Mouse (Mus musculus) kidney, postnatal 36 days (tissue): ENCODE measurements around the gene Gm28551.
"Not testable (repeated sequence)": the region's sequence is repeated elsewhere in the genome, so short reads cannot be mapped to it uniquely, and the experiment has no call there.

Source experiments
- DNase-seq, 2 experiments: peaks; one replicate each; pipeline ENCODE4 v3.0.0; 2021 to 2022; ENCODE audit warnings: mixed read lengths in 2 of 2

Gm28551 gene

DNA sequence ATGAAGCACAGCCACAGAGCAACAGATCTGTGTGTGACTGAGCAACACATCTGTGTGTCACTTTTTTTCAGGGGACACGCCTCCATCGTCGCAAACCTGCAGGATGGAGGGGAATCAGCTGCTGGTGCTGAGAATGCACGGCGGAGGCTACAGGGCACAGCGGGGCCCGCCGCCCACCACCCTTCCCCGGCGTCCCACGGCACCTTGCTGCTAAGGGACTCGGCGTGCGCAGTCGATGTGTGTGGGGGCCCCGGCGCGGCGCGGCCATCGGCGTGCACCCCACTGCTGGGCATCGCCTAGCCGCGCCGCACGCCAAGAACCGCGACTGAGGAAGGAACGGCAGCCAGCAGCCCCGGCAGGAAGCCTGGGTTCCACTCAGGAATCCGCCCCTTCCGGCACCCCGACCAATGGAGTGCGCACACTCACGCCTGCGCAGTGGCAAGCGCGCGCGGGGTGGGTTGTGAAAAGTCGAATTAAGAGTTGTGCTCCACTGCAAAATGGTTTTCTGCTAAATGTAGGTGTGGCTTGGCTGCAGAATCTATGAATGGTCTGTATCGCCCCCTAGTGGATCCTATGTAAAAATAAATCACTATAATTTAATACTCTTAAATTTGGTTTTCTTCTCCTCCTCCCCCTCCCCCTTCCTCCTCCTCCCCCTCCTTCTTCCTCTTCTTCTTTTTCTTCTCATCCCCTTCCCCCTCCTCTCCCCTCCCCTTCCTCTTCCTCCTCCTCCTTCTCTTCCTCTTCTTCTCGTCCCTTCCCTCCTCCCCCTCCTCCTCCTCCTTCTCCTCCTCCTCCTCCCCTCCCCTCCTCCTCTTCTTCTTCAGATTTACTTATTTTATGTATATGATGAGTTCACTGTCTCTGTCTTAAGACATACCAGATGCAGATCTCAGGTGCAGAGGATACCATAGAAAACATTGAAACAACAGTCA lies at the start of gene Gm28551, which contains the start of the genes Asdurf and Asnsd1:
TSS of gene Gm28551 (minus strand) at position 341 of the 935 bp plus-strand sequence.
TSS of gene Asdurf (minus strand) at position 293 of the 935 bp plus-strand sequence.
TSS of gene Asnsd1 (minus strand) at position 426 of the 935 bp plus-strand sequence.
- peak; percentile 97 for DNase-seq

DNA sequence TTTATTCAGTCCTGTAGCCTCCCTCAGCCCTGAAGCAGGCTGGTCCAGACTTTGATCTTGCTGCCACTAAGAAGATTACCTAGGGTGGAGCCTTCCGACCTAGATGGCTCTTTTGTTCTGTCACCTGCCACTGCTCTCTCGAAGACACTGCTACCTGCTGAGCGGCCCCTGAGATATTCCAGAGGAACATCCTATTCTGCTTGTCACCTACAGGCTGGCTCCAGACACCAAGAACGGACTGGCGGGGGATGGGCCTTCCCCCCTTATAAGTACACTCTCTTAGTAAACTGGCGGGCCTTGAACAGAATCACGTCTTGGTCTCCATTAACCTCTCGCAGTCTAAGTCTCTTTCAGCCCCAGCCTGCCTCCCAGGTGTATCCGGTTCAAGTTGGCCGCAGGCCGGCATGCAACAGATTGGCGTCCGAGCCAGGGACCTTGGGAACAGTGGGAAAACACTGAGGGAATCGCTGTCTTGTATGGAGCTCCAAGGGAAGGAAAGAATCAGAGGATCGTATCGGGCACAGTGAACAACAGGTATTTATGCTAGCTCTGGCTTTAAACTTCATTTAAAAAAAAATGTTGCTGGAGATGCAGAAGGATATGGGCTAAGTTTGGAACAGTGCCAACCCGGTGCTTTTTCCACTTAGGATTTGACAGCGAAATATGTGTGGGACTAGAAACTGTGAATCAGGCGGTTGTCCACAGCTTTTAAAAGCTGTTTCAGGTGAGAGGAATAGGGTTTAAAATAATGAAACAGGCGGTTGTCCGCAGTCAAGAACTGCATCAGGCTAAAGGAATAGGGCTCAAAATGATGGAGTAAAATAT lies 41.7 kb upstream of the Gm28551 start:
- DNase-seq: peak in 1 of 2 experiments; percentile 10

DNA sequence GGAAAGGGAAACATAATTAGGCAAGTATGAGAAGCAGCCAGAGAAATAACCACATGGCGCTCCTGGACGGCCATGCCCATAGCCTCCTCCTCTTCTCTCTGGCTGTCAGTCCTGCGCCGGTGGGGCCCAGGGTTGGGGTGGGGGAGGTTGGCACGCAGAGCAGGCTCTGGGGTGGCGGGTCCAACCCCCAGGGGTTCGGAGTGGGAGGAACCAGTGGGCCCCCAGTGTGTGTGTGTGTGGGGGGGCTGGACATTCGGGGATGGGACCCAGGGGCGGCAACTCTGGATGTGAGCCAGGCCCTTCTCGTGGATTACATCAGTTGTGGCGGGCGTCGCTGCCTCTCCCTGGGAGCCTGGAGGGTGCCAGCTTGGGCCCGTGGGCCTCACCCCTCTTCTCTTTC lies 36.3 kb upstream of the Gm28551 start:
- DNase-seq: no peak

DNA sequence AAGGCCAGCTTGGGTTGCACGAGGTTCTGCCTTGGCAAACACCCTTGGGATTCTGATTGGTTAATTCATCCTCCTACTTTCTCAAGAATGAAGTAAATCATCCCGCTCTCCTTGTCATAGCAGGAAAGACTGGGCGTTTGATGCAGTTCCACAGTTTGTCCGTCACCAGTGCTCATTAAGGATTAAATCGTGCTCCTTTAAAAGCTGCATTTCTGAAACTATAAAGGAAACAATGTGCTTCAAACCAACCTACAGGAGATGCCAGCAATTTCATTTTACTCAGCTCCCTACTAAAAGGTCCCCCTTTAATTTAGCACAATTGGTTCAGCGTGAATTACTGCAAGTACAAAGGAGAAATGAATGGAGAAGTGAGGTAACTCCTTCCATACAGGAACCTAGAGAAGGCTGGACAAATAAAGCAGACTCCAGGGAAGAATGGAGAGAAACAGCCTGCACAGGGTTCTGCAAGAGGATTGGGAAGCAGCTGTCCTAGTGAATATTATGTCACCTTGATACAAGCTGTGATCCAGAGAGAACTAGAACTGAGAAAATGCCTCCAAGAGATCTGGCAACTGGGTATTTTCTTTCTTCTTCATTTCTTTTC lies 31.7 kb upstream of the Gm28551 start:
- DNase-seq: no peak

DNA sequence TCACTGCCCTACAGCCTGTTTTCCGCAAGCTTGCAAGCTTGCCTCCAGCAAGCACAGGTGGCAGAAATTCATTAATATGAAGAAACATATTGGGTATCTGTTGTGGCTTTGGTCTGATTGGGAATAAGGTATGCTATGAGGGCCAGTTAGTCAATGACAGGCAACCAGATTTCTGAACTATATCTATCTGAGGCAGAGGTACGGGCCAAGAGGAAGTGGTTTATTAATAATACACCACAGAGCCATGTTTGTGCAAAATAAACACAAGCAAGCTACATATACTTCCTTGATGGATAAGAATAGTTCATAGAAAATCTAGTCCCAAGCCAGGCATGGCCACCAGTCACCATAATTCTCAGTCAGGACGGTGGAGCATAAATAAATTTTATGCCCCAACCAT lies 25.3 kb upstream of the Gm28551 start:
- DNase-seq: no peak

DNA sequence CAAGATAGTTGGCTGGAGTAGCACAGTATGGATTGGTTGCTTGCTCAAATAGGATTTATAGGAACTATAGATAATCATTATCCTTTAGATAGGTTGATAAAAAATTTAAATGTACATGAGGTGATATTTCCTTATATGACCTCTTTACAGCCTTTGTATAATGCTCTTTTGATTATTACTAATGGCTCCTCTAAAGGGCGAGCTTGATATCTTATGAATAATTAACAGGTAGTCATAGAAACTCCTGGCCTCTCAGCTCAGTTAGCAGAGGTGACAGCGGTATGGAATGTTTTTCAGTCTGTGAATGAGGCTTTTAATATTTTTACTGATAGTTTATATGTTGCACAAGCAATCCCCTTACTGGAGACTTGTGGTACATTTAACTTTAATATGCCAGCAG lies 23.5 kb upstream of the Gm28551 start:
- DNase-seq: not testable (repeated sequence)

DNA sequence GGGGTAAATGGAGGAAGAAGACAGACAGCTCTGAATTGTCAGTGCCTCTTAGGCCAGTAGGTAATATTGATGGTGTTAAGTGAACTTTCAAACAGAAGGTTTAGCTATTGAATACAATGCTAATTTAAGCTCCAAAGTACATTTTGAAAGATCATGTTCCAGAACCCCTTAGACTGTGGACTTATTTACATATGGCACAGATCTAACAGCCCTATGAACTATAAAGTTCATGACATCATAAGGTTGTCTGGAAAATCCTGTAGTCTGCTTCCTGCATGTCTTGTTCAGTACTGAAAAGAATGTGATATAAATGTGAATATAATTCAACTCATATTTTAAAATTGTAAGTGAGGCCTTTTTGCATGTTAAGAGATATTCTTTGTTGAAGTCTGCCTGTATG lies 6.5 kb upstream of the Gm28551 start:
- no peak for DNase-seq

DNA sequence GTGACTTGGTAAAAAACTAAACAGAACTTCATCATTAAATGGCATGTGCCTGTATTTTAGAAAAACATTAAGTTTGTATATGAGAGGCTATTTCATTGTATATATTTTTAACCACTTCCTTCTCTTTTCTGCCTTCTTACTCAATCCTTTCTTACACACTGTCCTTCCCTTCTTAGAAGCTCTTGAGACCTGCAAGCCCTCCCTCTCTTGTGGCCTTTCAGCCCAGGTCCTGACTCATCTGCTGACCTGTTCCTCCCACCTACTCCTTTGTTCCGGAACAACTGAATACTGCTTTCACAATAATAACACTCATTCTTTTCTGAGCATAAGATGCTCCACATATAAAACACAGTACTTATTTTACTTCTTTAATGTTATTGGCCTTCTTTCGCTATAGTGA lies 11.4 kb downstream of the Gm28551 start:
- no peak for DNase-seq

DNA sequence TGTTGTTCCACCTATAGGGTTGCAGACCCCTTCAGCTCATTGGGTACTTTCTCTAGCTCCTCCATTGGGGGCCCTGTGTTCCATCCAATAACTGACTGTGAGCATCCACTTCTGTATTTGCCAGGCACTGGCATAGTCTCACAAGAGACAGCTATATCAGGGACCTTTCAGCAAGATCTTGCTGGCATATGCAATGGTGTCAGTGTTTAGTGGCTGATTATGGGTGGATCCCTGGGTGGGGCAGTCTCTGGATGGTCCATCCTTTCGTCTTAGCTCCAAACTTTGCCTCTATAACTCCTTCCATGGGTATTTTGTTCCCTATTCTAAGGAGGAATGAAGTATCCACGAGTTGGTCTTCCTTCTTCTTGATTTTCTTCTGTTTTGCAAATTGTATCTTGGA lies 15.1 kb downstream of the Gm28551 start:
- DNase-seq: not testable (repeated sequence)

DNA sequence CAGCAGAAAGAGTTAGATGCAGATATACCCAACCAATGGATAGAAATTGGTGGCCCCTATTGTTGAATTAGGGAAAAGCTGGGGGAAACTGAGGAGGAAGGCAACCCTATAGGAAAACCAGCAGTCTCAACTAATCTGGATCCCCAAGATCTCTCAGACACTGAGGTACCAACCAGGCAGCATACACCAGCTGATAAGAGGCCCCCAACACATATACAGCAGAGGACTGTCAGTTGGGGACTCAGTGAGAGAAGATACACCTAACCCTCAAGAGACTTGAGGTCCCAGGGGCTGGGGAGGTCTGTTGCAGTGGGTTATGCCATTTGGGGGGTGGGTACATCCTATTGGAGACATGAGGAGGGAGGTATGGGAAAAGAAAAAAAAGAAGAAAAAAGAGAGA lies 17.0 kb downstream of the Gm28551 start:
- no peak for DNase-seq

DNA sequence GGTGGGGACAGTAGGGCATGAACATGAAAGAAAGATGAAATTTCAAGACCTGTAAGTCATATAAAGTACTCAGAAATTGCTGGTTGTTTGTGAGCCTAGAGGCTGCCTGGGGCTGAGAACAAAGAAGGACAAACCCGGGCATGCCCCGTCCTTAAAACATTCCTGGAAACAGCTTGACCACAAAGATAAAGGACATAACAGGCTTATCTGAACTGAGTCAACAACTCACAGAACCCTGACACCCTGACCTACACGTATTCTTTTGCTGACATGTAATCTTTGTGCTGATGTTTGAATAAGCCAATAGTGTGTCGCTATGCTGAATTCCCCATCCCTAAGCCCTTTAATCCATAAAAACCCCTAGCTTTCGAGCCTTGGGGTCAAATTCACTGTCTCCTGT lies 18.9 kb downstream of the Gm28551 start:
- DNase-seq: not testable (repeated sequence)

DNA sequence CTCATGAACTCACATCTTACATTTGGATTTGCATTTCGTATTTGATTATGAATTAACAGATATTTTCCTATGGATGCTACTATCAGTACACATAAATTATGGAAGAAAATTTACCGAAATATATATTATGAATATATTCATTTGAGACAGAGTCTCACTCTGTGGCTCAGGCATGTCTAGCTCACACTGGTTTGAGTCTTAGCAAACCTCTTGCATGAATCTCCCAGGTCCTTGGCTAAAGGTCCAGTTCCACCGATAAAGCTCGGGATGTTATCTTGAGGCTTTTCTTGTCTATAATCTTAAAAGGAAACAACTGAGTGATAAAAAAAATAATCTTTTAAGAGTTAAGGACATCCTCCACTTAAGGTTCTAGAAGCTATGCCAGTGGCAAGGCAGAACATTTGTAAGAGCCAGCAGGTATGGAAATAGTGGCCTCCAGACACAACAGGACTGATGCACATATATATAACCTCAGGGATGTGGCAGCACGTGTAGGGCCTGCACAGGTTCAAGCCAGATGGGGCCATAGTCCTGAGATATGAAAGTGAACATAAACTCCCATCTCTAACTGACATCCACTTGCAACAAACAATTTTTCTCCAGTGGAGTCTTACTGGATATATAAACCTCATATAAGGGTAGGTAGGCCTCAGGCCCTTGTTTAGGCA lies 27.5 kb downstream of the Gm28551 start:
- DNase-seq: no peak

DNA sequence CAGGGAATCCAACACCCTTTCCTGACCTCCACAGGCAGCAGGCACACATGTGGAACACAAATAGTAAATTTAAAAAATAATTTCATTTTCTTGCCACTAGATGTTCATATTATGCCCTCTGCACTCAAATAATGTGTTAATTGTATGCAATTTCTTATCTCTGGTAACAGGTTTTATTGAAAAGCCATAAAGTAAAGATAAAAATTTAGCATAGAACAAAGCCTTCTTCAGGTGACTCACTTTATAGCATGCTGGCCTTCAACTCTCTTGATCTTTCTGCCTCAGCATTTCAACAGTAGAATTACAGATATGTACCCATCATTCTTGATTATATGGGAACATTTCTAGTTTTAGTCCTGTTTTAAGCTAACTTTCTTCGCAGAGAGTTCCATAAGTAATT lies 28.2 kb downstream of the Gm28551 start:
- no peak for DNase-seq

DNA sequence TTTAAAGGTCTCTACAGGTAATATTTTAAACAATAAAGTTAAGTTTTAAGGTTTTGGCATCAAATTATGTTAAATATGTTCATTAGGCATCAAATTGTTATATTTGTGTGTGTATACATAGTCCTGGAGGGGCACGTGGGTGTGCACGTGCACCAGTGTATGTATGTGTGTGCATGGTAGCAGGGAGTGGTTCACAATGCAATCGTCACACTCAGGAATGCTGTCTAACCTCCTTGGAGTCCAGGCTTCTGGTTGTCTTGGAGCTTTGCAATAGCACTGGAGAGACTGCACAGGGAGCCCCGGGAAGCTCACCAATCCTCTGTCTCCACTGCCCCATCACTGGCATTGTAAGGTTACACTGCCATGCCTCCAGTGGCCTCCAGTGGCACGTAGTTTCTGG lies 29.2 kb downstream of the Gm28551 start:
- DNase-seq: no peak

DNA sequence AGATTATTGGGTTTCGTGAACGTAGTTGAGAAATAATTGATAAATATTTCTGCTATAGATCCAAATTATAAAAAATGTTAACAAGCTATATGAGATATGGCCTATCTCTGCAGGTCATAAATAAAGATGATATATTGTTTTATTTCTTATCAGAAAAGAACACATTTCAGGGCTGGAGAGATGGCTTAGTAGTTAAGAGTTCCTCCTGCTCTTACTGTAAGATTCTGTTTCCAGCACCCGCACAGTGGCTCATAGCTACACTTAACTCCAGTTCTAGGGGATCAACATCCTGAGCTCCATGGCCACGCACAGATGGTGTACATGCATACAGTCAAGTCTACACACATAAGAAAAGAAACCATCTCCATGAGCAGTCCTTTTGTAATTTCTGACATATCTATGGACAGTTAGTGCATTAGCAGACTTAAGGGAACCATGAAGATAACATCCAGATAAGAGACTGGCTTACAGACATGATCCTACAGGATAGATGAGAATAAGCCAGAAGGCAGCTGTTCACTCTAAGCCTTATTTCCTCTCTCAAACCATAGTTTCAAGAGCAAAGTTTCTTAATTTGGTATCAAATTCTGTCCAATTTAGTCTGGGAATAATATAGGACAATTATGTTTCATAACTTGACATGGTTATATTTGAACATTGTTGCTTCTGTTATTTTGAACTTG lies 30.7 kb downstream of the Gm28551 start:
- DNase-seq: no peak

DNA sequence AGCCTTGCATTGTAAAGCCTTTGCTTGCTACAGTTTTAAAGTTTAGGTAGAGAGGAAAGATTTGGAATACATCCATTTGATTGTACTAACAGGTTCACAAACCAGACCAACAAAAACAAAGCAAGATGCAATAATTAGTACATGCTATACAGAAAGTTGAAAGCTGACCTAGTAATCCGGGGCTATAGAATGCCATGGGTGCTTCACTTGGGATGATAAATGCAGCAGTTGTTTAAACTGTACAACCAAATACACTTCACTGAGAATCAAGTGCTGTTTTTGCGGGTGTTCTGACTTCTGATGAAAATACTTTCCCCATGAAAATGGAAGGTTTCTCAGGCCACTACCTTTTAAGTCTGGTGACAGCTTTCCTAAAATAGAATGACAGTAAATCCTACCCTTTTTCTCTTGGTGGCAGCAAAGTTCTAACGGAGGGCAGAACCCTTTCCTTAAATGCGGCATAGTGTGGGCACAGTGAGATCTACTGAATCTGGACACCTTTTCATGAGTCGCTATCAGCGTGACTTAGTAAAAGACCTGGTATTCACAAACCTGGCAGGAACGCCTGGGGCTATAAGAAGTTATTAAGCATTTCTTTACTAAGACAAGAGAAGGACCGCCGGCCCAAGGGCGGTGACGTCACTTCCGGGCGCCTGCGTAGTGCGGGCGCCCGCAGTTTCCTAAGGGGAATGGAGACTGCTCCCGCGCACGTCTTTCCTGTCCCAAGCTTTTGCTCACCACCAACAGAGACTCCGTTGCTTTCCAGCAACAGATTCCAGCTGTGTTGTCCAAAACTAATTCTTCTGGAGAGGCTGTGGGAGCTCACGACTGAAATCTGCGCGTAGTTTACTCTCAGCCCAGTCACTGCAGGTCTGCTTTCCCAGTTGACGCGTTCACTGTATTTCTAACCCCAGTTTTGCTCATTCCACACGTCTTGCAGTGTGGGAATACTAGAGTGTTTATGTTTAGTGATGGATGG lies 39.2 kb downstream of the Gm28551 start, which contains the start of gene Osgepl1:
TSS of gene Osgepl1 (plus strand) at position 636 of the 979 bp plus-strand sequence.
- peak; percentile 84 to 94 for DNase-seq

DNA sequence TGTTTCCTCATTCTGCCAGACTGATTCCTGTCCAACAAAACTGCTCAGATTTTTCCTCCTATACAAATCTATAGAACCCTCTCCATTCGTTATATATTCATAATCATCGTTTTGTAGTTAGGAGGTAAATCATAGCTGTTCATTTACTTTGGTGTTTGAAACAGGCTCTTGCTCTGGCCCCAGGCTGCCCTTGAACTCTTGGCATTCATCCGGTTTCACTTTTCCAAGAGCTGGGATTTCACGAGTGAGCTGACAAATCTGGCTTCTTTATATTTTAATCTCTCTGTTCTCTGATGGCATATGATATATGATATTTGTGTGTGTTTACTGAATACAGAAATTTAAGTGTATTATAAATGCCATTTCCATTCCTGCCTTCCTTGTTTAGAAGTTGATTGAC lies 52.0 kb downstream of the Gm28551 start:
- no peak for DNase-seq

DNA sequence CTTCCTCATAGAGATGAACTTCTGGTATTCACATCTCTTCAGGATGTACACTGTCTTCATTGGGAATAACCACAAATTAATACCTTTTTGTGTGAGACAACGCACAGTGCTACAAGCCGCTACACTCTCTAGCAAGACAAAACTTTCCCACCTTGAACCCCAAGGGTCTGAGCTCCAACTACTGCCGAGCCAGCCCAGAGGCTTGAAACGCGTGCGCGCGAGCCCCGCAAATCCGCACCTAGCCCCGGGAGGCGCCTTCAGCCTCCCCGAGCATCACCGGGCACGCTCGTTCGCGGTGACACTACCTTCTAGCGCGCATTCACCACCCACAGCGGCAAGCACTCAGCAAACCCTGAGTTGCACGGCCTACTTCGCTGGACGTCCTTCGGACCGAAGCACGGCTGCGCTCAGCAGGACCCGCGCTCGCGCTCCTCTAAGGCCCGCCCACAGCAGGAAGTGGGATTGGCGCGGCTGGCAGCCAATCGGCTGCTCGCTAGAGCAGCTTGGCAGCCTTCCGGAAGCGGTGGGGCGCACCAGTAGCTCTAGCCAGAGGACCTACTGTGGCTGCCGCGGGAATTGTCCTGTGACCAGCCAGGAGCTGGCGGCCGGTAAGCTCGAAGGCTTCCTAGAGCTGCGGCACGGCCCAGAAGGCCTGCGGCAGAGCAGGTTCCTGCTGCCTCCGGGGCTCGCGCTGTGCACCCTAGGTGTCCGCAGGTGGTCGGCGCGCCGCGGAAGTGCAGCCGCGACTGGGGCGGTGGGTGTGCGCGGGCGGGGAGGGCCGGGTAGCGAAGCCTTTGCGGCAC lies 55.7 kb downstream of the Gm28551 start, which contains the start of the genes Pms1, Ormdl1 and Gm28778:
TSS of gene Pms1 (minus strand) at position 438 of the 803 bp plus-strand sequence.
TSS of gene Ormdl1 (plus strand) at position 515 of the 803 bp plus-strand sequence.
TSS of gene Gm28778 (plus strand) at position 531 of the 803 bp plus-strand sequence.
- DNase-seq: peak; percentile 96 to 97

DNA sequence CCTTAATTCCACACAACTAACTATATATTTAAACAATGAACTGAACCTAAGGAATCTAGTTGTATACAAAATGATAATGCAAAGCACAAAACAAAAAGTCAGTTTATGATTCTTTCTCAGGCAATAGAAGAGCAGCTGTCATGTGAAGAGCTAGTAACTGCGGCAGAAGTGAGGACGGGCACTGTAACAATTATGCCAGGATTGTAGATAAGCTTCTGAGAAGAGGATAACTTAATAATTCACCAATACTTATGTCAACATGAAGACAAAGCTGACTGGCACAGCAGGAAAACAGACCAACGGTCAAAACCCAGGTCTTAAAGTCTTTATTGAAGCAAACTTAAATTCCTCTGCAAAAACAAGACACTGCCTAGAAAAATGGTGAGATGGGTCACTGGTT lies 61.3 kb downstream of the Gm28551 start:
- no peak for DNase-seq
